Mouse (Mus musculus) cerebellum, adult 11 months (tissue): ENCODE measurements around the gene Pdc.
"Not testable (repeated sequence)": the region's sequence is repeated elsewhere in the genome, so short reads cannot be mapped to it uniquely, and the experiment has no call there.

Source experiments
- DNase-seq: peaks from one replicate; pipeline ENCODE4 v3.0.0; 2022

Gene Pdc

GRCm38 (mm10) chr1:150319205-150319604 lies at the start of gene Pdc:
Pdc (plus strand) TSS chr1:150319417.
- no peak for DNase-seq

- not testable (repeated sequence) for DNase-seq
Measured at GRCm38 (mm10) chr1:150294051-150294450, 25.2 kb upstream of the Pdc start.

GRCm38 (mm10) chr1:150307599-150307998 lies 11.6 kb upstream of the Pdc start:
- no peak for DNase-seq

GRCm38 (mm10) chr1:150335111-150335510 lies 15.9 kb downstream of the Pdc start:
- no peak for DNase-seq

- no peak for DNase-seq
Measured at GRCm38 (mm10) chr1:150360864-150361263, 41.6 kb downstream of the Pdc start.

GRCm38 (mm10) chr1:150372895-150373294 lies 53.7 kb downstream of the Pdc start:
- DNase-seq, result no peak

GRCm38 (mm10) chr1:150374247-150374646 lies 55.0 kb downstream of the Pdc start:
- no peak for DNase-seq
